Mouse (Mus musculus) limb, embryonic 15.5 days (tissue): ENCODE results near the gene Kcnk4. TPM values are rescaled to one million over a fixed set of nuclear protein-coding genes. Genes with fewer than 3 reads are reported as not detected.

ENCODE experiments used
- ATAC-seq: fragments of 200-750 bp; cut with Nextera tagmentation; 2 replicates; pipeline ENCODE4 v1.8.0; 2017; ENCODE audit warnings: low read depth, moderate TSS enrichment; ENCODE audit not compliant: insufficient number of reproducible peaks, low FRiP score, low TSS enrichment
- H3K27ac ChIP-seq: fragments of 300-500 bp; sonication (generic); 2 replicates; pipeline ENCODE4 v1.5.1; 2015; ENCODE audit warnings: moderate library complexity, mild to moderate bottlenecking, inconsistent platforms
- H3K27me3 ChIP-seq: fragments of 300-500 bp; sonication (generic); 2 replicates; pipeline ENCODE4 v1.6.1; 2015; ENCODE audit warnings: inconsistent platforms
- H3K36me3 ChIP-seq: fragments of 300-500 bp; sonication (generic); 2 replicates; pipeline ENCODE4 v1.6.1; 2015; ENCODE audit warnings: inconsistent platforms
- H3K4me1 ChIP-seq: fragments of 300-500 bp; sonication (generic); 2 replicates; pipeline ENCODE4 v1.6.1; 2015; ENCODE audit warnings: inconsistent platforms
- H3K4me2 ChIP-seq: fragments of 300-500 bp; sonication (generic); 2 replicates; pipeline ENCODE4 v1.6.1; 2015; ENCODE audit warnings: mild to moderate bottlenecking, inconsistent platforms
- H3K4me3 ChIP-seq: fragments of 300-500 bp; sonication (generic); 2 replicates; pipeline ENCODE4 v1.5.1; 2015; ENCODE audit warnings: mild to moderate bottlenecking, inconsistent platforms
- H3K9ac ChIP-seq: fragments of 300-500 bp; sonication (generic); 2 replicates; pipeline ENCODE4 v1.6.1; 2015; ENCODE audit warnings: inconsistent platforms
- H3K9me3 ChIP-seq: fragments of 300-500 bp; sonication (generic); 2 replicates; pipeline ENCODE4 v1.6.1; 2016; ENCODE audit warnings: inconsistent platforms
- WGBS: fragments of 180-500 bp; shearing (Covaris S2); methylation state at CpG from one replicate; pipeline ENCODE4 v1.1.7; 2015; 5-methylcytosine and 5-hydroxymethylcytosine counted together
- polyA plus RNA-seq: library from polyadenylated mRNA; unstranded; fragments of >200 nt; fragmentation: Nextera tagmentation; extraction: Ambion mirVana; gene quantifications from 2 replicates; pipeline ENCODE4 v1.2.1, GENCODE M21; 2015

Kcnk4 gene
- polyA plus RNA-seq, 1 experiment from 2014 or later: 1.7 TPM

GRCm38 (mm10) chr19:6974211-6975205 lies 40.2 kb upstream of the Kcnk4 start, which contains the start of gene Ppp1r14b:
Gene Ppp1r14b, plus strand, starts transcription at chr19:6974968.
- Histone ChIP-seq H3K27me3 (no peaks in the 10 kb centered on the region), H3K4me1 (peaks cover 64% of the 10 kb centered on the region), H3K9ac (peak within 1 kb of the TSS; percentile 67), H3K4me2 (peak within 1 kb of the TSS; percentile 82), H3K36me3 (peaks cover 14% of the 10 kb centered on the region), H3K9me3 (no peaks in the 10 kb centered on the region), H3K27ac (peak within 1 kb of the TSS; percentile 89), H3K4me3 (peak within 1 kb of the TSS; percentile 68)
- peak; percentile 56 for ATAC-seq
- under 1% methylated on average over 75 of the region's 84 CpGs for WGBS

DNA sequence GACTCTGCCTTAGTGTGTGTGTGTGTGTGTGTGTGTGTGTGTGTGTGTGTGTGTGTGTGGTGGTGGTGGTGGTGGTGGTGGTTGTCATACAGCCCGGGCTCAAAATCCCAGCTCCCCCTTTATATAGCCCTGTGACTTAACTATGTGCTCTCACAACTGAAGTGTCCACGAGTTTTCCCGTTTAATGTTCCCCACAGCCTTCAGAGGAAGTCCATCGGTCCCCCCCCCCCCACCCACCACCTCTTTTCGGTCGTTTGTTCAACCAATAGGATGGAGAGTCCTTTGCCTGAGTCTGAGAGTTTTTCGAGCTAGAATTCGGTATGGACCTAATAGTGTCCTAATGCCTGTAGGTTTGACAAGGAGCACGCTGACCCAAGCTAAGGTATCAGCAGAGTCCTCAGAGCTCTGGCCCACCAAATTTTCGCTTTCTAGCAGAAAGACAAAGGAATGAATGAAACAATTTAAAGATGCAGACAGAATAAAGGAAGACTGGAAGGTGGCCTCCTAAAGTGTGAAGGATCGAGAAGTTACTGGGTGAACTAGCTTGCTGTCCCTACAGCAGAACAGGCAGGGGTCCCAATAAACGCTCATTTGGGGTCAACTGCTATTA lies 39.4 kb upstream of the Kcnk4 start:
- WGBS: 27% methylated on average over 12 of the region's 12 CpGs
- Histone ChIP-seq H3K4me3 (peak overlapping the region; percentile 68), H3K27me3 (no peaks in the 10 kb centered on the region), H3K9ac (no peak overlapping the region), H3K9me3 (no peaks in the 10 kb centered on the region), H3K36me3 (peaks cover 14% of the 10 kb centered on the region), H3K4me2 (peak overlapping the region; percentile 82), H3K27ac (peak overlapping the region; percentile 89; the same call in 1 of the 2 replicates), H3K4me1 (peaks cover 64% of the 10 kb centered on the region)
- ATAC-seq: no peak

- Histone ChIP-seq H3K9me3 (no peaks in the 10 kb centered on the region), H3K36me3 (peaks cover 3% of the 10 kb centered on the region; the same call in 1 of the 2 replicates), H3K4me1 (peaks cover 63% of the 10 kb centered on the region), H3K27me3 (no peaks in the 10 kb centered on the region), H3K27ac (no peak overlapping the region), H3K9ac (no peak overlapping the region), H3K4me3 (no peak overlapping the region), H3K4me2 (no peak overlapping the region)
- WGBS: 79% methylated on average over 13 of the region's 13 CpGs
- no peak for ATAC-seq
Observed at GRCm38 (mm10) chr19:6972247-6972917, 38.1 kb upstream of the Kcnk4 start.

DNA sequence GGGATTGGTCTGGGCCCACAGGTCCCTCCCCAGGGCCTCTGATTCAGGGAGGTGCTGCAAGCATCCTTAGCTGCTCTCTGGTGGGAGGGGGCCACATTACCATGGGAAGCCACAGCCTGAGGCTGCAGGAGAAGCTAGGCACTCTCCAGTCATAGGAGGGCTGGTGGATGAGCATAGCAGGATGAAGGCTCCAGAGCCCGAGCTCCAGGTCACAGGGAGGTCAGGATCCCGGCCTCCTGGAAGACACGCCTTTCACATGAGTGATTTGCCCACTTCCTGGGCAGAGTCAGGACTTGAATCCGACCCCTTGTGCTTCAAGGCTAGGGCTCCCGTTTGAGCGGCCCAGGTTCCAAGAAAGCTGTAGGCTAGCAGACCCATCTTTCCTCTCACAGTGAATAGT lies 37.3 kb upstream of the Kcnk4 start:
- no peaks in the 10 kb centered on the region for H3K27me3 ChIP-seq
- H3K4me2 ChIP-seq: no peak overlapping the region
- H3K9me3 ChIP-seq: no peaks in the 10 kb centered on the region
- no peak overlapping the region for H3K27ac ChIP-seq
- H3K4me3 ChIP-seq: no peak overlapping the region
- H3K9ac ChIP-seq: no peak overlapping the region
- no peak for ATAC-seq
- H3K36me3 ChIP-seq: peaks cover under 1% of the 10 kb centered on the region
- WGBS: 37% methylated on average over 6 of the region's 6 CpGs
- H3K4me1 ChIP-seq: peaks cover 58% of the 10 kb centered on the region

- H3K9me3 ChIP-seq: no peaks in the 10 kb centered on the region
- peaks cover 11% of the 10 kb centered on the region for H3K36me3 ChIP-seq
- H3K27me3 ChIP-seq: no peaks in the 10 kb centered on the region
- H3K4me2 ChIP-seq: peak overlapping the region; percentile 73
- H3K4me3 ChIP-seq: peak overlapping the region; percentile 67
- no peak for ATAC-seq
- H3K4me1 ChIP-seq: peaks cover 47% of the 10 kb centered on the region
- H3K9ac ChIP-seq: peak overlapping the region; percentile 63; the same call in 1 of the 2 replicates
- H3K27ac ChIP-seq: no peak overlapping the region
- 22% methylated on average over 11 of the region's 11 CpGs for WGBS
Observed at GRCm38 (mm10) chr19:6970460-6971085, 36.3 kb upstream of the Kcnk4 start.

DNA sequence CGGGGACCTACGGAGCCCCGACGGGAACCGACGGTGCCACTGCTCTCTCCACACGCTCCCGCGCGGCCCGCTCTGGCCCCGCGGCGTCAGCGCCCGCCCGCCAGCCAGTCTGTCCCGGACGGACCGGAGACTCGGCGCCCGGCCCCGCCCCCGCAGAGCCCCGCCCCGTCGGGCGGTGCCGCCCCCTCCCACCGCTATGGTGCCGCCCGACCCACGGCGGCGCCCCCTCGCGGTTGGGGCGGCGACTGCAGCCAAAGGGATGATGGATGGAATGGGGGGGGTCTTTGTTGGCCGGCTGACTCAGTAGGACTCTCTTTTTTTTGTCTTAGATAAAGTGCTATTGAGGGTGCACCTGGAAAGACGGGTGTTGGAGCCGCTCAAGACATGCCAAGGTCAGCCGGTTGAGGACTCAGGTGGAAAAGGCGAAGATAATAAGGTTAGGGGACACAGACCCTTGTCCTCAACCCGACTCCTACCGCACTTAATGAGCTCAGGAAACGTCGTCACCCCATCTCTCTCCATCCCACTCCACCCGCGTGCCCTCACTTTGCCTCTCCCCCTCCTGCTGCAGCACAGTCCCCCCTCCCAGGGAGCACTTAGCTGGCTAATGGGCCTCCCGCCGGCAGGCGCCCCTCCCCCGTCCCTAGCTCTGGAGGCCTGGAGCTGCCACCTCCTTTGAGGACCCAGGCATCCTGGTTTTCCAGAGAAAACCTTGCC lies 35.5 kb upstream of the Kcnk4 start:
- Histone ChIP-seq H3K9me3 (no peaks in the 10 kb centered on the region), H3K27me3 (no peaks in the 10 kb centered on the region), H3K4me2 (peak overlapping the region; percentile 73), H3K4me3 (peak overlapping the region; percentile 67), H3K9ac (peak overlapping the region; percentile 63), H3K36me3 (peaks cover 19% of the 10 kb centered on the region), H3K4me1 (peaks cover 47% of the 10 kb centered on the region), H3K27ac (peak overlapping the region; percentile 44)
- peak; percentile 49; the same call in 1 of the 2 replicates for ATAC-seq
- WGBS: 2% methylated on average over 49 of the region's 55 CpGs

DNA sequence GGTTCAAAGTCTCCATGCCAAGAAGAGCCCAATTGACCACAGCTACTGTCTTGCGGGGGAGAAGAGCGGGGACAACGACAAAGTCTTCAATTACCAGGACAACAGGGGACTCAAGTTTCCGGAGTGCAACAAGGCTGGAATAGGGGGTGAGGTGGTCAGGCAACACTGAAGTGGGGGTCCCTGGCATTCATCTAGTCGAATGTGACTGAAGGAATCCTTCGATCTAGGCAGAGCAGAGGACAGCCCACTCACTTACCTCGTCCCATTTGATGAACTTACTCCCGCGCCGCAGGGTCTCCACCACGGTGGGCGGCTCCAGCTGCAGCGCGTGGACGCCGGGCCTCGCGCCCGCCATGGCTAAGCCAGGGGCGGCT lies 35.0 kb upstream of the Kcnk4 start:
- Histone ChIP-seq H3K9ac (peak overlapping the region; percentile 63), H3K9me3 (no peaks in the 10 kb centered on the region), H3K27ac (peak overlapping the region; percentile 44), H3K4me2 (peak overlapping the region; percentile 73), H3K4me1 (peaks cover 47% of the 10 kb centered on the region), H3K36me3 (peaks cover 24% of the 10 kb centered on the region), H3K27me3 (no peaks in the 10 kb centered on the region), H3K4me3 (peak overlapping the region; percentile 67)
- ATAC-seq: no peak
- under 1% methylated on average over 20 of the region's 20 CpGs for WGBS

DNA sequence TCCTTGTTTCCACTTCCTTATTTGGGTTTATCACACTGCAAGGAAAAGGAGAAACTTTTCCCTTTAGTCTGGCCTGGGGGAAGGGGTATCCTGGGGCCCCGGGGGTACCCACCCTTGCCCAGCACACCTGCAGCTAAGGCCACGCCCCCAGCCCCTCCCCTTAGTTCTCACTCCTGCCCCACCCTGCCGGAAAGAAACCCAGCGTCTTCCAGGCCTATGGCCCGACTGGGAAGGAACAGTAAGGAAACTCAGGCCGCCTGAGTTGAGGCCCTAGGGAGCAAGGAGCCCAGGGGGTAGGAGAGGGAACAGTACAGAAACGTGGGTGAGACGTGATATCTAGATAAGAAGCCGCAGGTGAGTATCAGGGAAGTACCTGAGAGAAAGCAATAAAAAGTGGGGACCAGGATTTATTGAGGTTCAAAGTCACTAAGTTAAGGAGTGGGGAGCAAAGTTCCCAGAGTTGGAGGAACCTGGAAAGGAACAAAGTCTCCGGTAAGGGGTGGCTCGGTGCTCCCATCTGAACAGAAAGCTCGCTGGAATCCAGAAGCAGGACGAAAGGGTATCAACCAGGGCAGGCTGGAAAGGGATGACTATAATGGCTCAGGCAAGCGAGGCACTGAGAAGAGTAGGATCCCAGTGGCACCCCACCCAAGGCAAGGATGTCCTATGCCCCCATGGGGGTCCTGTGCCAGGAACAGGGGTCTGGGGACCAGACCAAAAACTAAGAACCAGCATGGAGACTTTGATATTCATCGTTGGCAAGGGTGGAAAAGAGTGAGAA lies 34.4 kb upstream of the Kcnk4 start:
- peaks cover 42% of the 10 kb centered on the region for H3K4me1 ChIP-seq
- no peak for ATAC-seq

DNA sequence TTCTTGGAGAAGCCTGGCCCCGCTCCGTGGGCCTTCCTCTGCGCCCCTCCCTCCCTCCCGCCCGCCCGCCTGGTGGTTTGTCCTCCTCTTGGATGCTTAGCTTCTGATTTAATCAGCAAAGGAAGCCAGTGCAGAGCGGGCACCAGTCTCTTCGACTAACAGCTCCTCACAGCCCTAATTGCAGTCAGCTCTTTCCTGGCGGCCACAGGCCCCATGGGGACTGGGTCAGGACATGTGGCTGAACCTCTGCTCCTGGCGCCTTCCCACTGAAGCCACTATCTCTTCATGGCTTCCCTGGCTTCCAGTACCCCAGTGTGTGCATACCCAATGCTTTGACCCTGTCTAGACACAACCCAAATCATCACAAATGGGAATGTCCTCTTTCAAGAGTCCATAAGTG lies 22.1 kb upstream of the Kcnk4 start:
- no peak for ATAC-seq
- H3K4me2 ChIP-seq: no peak overlapping the region
- peaks cover 19% of the 10 kb centered on the region for H3K4me1 ChIP-seq
- H3K9ac ChIP-seq: no peak overlapping the region
- H3K27ac ChIP-seq: no peak overlapping the region
- WGBS: 84% methylated on average over 10 of the region's 10 CpGs
- no peak overlapping the region for H3K4me3 ChIP-seq
- H3K27me3 ChIP-seq: no peaks in the 10 kb centered on the region
- H3K9me3 ChIP-seq: no peaks in the 10 kb centered on the region
- H3K36me3 ChIP-seq: peaks cover 71% of the 10 kb centered on the region

More for the DNA sequence above, 34.4 kb upstream of the Kcnk4 start:
- Histone ChIP-seq H3K36me3 (peaks cover 28% of the 10 kb centered on the region), H3K9ac (peak overlapping the region; percentile 63), H3K9me3 (no peaks in the 10 kb centered on the region), H3K27me3 (no peaks in the 10 kb centered on the region), H3K4me3 (peak overlapping the region; percentile 67), H3K27ac (peak overlapping the region; percentile 44), H3K4me2 (peak overlapping the region; percentile 73)
- 8% methylated on average over 15 of the region's 15 CpGs for WGBS

DNA sequence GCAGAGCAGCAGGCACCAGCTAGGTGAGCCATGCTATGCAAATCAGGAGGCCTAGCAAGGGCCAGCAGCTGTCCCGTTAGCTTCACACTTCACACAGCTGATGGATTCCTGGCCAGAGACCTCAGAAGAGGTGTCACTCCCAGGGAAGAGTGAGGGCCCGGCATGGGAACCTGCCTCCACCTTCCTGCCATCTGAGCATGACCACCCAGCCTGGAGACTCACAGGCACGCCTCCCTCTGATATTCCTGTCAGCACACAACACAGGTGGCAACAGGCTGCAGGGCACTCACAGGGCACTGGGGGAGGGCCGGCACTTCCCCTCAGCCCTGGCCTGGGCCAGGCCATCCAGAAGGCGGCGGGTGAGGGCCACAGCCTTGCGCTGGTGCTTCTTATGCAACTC lies 21.1 kb upstream of the Kcnk4 start:
- H3K9ac ChIP-seq: no peak overlapping the region
- H3K4me2 ChIP-seq: no peak overlapping the region
- no peaks in the 10 kb centered on the region for H3K9me3 ChIP-seq
- no peak overlapping the region for H3K27ac ChIP-seq
- no peaks in the 10 kb centered on the region for H3K27me3 ChIP-seq
- ATAC-seq: no peak
- H3K4me1 ChIP-seq: peaks cover 19% of the 10 kb centered on the region
- 76% methylated on average over 7 of the region's 7 CpGs for WGBS
- peaks cover 67% of the 10 kb centered on the region for H3K36me3 ChIP-seq
- H3K4me3 ChIP-seq: no peak overlapping the region
